Mouse (Mus musculus): Measurements from ENCODE around the gene Mre11a. TPM values are rescaled to one million over a fixed set of nuclear protein-coding genes. Genes with fewer than 3 reads are reported as not detected.
A peak's percentile ranks its signal among the peaks of the same experiment; 100 is the strongest.

The Mre11a gene
- polyA plus RNA-seq, 1 experiment from 2014 or later, result 12.3 TPM

- 83% methylated on average over 3 of the region's 3 CpGs for WGBS
- no peaks in the 10 kb centered on the region for H3K9me3 ChIP-seq (replicated peaks; ENCODE audit: control insufficient read depth, low read length)
- ATAC-seq (no peak), DNase-seq (ENCODE audit: low spot score) (no peak)
- H3K9ac ChIP-seq (ENCODE audit: low read length), result no peak overlapping the region
- no peaks in the 10 kb centered on the region for H3K4me1 ChIP-seq (ENCODE audit: control insufficient read depth, insufficient read depth, low read length)
- peaks cover 8% of the 10 kb centered on the region; the same call in 1 of the 2 replicates for H3K27me3 ChIP-seq (replicated peaks; ENCODE audit: control insufficient read depth, insufficient read depth, low read length)
- H3K36me3 ChIP-seq (ENCODE audit: control insufficient read depth, insufficient read depth, low read length), result no peaks in the 10 kb centered on the region
- H3K4me3 ChIP-seq (ENCODE audit: low read depth, low read length), result no peak overlapping the region
- H3K27ac ChIP-seq (ENCODE audit: low read depth, low read length), result no peak overlapping the region
- H3K4me2 ChIP-seq (ENCODE audit: low read length), result no peak overlapping the region
These were observed 30.0 kb upstream of the Mre11a start for GRCm38 (mm10) chr9:14754469-14754868.

GRCm38 (mm10) chr9:14758590-14758989, 25.9 kb upstream of the Mre11a start:
- Histone ChIP-seq H3K4me3 (ENCODE audit: low read depth, low read length) (no peak overlapping the region), H3K27me3 (replicated peaks; ENCODE audit: control insufficient read depth, insufficient read depth, low read length) (no peaks in the 10 kb centered on the region), H3K27ac (ENCODE audit: low read depth, low read length) (no peak overlapping the region), H3K36me3 (ENCODE audit: control insufficient read depth, insufficient read depth, low read length) (no peaks in the 10 kb centered on the region), H3K4me2 (ENCODE audit: low read length) (no peak overlapping the region), H3K9ac (ENCODE audit: low read length) (no peak overlapping the region), H3K4me1 (ENCODE audit: control insufficient read depth, insufficient read depth, low read length) (no peaks in the 10 kb centered on the region), H3K9me3 (replicated peaks; ENCODE audit: control insufficient read depth, low read length) (no peaks in the 10 kb centered on the region)
- DNase-seq (ENCODE audit: low spot score) (no peak), ATAC-seq (no peak)
- 77% methylated on average over 7 of the region's 7 CpGs for WGBS

- Histone ChIP-seq H3K4me3 (ENCODE audit: low read depth, low read length) (no peak overlapping the region), H3K4me1 (ENCODE audit: control insufficient read depth, insufficient read depth, low read length) (no peaks in the 10 kb centered on the region), H3K4me2 (ENCODE audit: low read length) (no peak overlapping the region), H3K27ac (ENCODE audit: low read depth, low read length) (no peak overlapping the region), H3K9me3 (replicated peaks; ENCODE audit: control insufficient read depth, low read length) (no peaks in the 10 kb centered on the region), H3K36me3 (ENCODE audit: control insufficient read depth, insufficient read depth, low read length) (no peaks in the 10 kb centered on the region), H3K9ac (ENCODE audit: low read length) (no peak overlapping the region), H3K27me3 (replicated peaks; ENCODE audit: control insufficient read depth, insufficient read depth, low read length) (no peaks in the 10 kb centered on the region)
- DNase-seq (ENCODE audit: low spot score), result no peak
- ATAC-seq, result no peak
These were observed 25.2 kb upstream of the Mre11a start for GRCm38 (mm10) chr9:14759261-14759660.

GRCm38 (mm10) chr9:14764765-14765164, 19.7 kb upstream of the Mre11a start:
- no peaks in the 10 kb centered on the region for H3K9me3 ChIP-seq (replicated peaks; ENCODE audit: control insufficient read depth, low read length)
- WGBS, result 27% methylated on average over 7 of the region's 7 CpGs
- H3K27ac ChIP-seq (ENCODE audit: low read depth, low read length), result no peak overlapping the region
- no peak overlapping the region for H3K4me3 ChIP-seq (ENCODE audit: low read depth, low read length)
- no peaks in the 10 kb centered on the region for H3K4me1 ChIP-seq (ENCODE audit: control insufficient read depth, insufficient read depth, low read length)
- no peaks in the 10 kb centered on the region for H3K27me3 ChIP-seq (replicated peaks; ENCODE audit: control insufficient read depth, insufficient read depth, low read length)
- H3K9ac ChIP-seq (ENCODE audit: low read length), result no peak overlapping the region
- peak; percentile 52; the same call in 1 of the 2 replicates for ATAC-seq
- H3K36me3 ChIP-seq (ENCODE audit: control insufficient read depth, insufficient read depth, low read length), result no peaks in the 10 kb centered on the region
- peak; percentile 76 for DNase-seq (ENCODE audit: low spot score)
- no peak overlapping the region for H3K4me2 ChIP-seq (ENCODE audit: low read length)

GRCm38 (mm10) chr9:14769811-14770210, 14.6 kb upstream of the Mre11a start:
- no peaks in the 10 kb centered on the region for H3K36me3 ChIP-seq (ENCODE audit: control insufficient read depth, insufficient read depth, low read length)
- no peaks in the 10 kb centered on the region for H3K27me3 ChIP-seq (replicated peaks; ENCODE audit: control insufficient read depth, insufficient read depth, low read length)
- H3K4me1 ChIP-seq (ENCODE audit: control insufficient read depth, insufficient read depth, low read length), result 0 out of 2 replicates have a peak, but pooled peaks cover 3% of the 10 kb centered on the region
- H3K9me3 ChIP-seq (replicated peaks; ENCODE audit: control insufficient read depth, low read length), result no peaks in the 10 kb centered on the region
- no peak overlapping the region for H3K4me3 ChIP-seq (ENCODE audit: low read depth, low read length)
- DNase-seq (ENCODE audit: low spot score) (no peak), ATAC-seq (no peak)
- no peak overlapping the region for H3K4me2 ChIP-seq (ENCODE audit: low read length)
- H3K27ac ChIP-seq (ENCODE audit: low read depth, low read length), result no peak overlapping the region
- WGBS, result 65% methylated on average over 6 of the region's 6 CpGs
- no peak overlapping the region for H3K9ac ChIP-seq (ENCODE audit: low read length)

- no peaks in the 10 kb centered on the region for H3K36me3 ChIP-seq (ENCODE audit: control insufficient read depth, insufficient read depth, low read length)
- ATAC-seq (peak; percentile 67), DNase-seq (ENCODE audit: low spot score) (peak; percentile 20)
- H3K4me3 ChIP-seq (ENCODE audit: low read depth, low read length), result no peak within 1 kb of the TSS
- H3K9me3 ChIP-seq (replicated peaks; ENCODE audit: control insufficient read depth, low read length), result no peaks in the 10 kb centered on the region
- 0 out of 2 replicates have a peak, but pooled peaks cover 3% of the 10 kb centered on the region for H3K4me1 ChIP-seq (ENCODE audit: control insufficient read depth, insufficient read depth, low read length)
- WGBS, result 16% methylated on average over 23 of the region's 23 CpGs
- H3K27me3 ChIP-seq (replicated peaks; ENCODE audit: control insufficient read depth, insufficient read depth, low read length), result no peaks in the 10 kb centered on the region
- H3K27ac ChIP-seq (ENCODE audit: low read depth, low read length), result no peak within 1 kb of the TSS
- H3K4me2 ChIP-seq (ENCODE audit: low read length), result no peak within 1 kb of the TSS
- H3K9ac ChIP-seq (ENCODE audit: low read length), result peak within 1 kb of the TSS; percentile 37; the same call in 1 of the 2 replicates
These were observed 13.5 kb upstream of the Mre11a start, which contains the start of gene 1700012B09Rik for GRCm38 (mm10) chr9:14770803-14771471. Gene 1700012B09Rik (minus strand): TSS chr9:14771030.

GRCm38 (mm10) chr9:14772074-14772473, 12.4 kb upstream of the Mre11a start:
- Histone ChIP-seq H3K36me3 (ENCODE audit: control insufficient read depth, insufficient read depth, low read length) (no peaks in the 10 kb centered on the region), H3K4me2 (ENCODE audit: low read length) (no peak overlapping the region), H3K4me3 (ENCODE audit: low read depth, low read length) (no peak overlapping the region), H3K27ac (ENCODE audit: low read depth, low read length) (no peak overlapping the region), H3K4me1 (ENCODE audit: control insufficient read depth, insufficient read depth, low read length) (0 out of 2 replicates have a peak, but pooled peaks cover 3% of the 10 kb centered on the region), H3K27me3 (replicated peaks; ENCODE audit: control insufficient read depth, insufficient read depth, low read length) (no peaks in the 10 kb centered on the region), H3K9me3 (replicated peaks; ENCODE audit: control insufficient read depth, low read length) (no peaks in the 10 kb centered on the region), H3K9ac (ENCODE audit: low read length) (no peak overlapping the region)
- ATAC-seq (no peak), DNase-seq (ENCODE audit: low spot score) (no peak)
- 95% methylated on average over 2 of the region's 2 CpGs for WGBS

GRCm38 (mm10) chr9:14773813-14774212, 10.6 kb upstream of the Mre11a start:
- no peak for DNase-seq (ENCODE audit: low spot score)
- 55% methylated on average over 2 of the region's 2 CpGs for WGBS

GRCm38 (mm10) chr9:14778341-14778740, 6.1 kb upstream of the Mre11a start:
- DNase-seq (ENCODE audit: low spot score) (no peak), ATAC-seq (no peak)
- Histone ChIP-seq H3K27ac (ENCODE audit: low read depth, low read length) (no peak overlapping the region), H3K4me3 (ENCODE audit: low read depth, low read length) (no peak overlapping the region), H3K27me3 (replicated peaks; ENCODE audit: control insufficient read depth, insufficient read depth, low read length) (no peaks in the 10 kb centered on the region), H3K9ac (ENCODE audit: low read length) (no peak overlapping the region), H3K9me3 (replicated peaks; ENCODE audit: control insufficient read depth, low read length) (no peaks in the 10 kb centered on the region), H3K4me2 (ENCODE audit: low read length) (no peak overlapping the region), H3K36me3 (ENCODE audit: control insufficient read depth, insufficient read depth, low read length) (peaks cover 25% of the 10 kb centered on the region), H3K4me1 (ENCODE audit: control insufficient read depth, insufficient read depth, low read length) (no peaks in the 10 kb centered on the region)
- WGBS, result 34% methylated on average over 13 of the region's 13 CpGs

More at GRCm38 (mm10) chr9:14773813-14774212, 10.6 kb upstream of the Mre11a start:
- Histone ChIP-seq H3K27ac (ENCODE audit: low read depth, low read length) (no peak overlapping the region), H3K36me3 (ENCODE audit: control insufficient read depth, insufficient read depth, low read length) (no peaks in the 10 kb centered on the region), H3K4me2 (ENCODE audit: low read length) (no peak overlapping the region), H3K9ac (ENCODE audit: low read length) (no peak overlapping the region), H3K9me3 (replicated peaks; ENCODE audit: control insufficient read depth, low read length) (no peaks in the 10 kb centered on the region), H3K27me3 (replicated peaks; ENCODE audit: control insufficient read depth, insufficient read depth, low read length) (no peaks in the 10 kb centered on the region), H3K4me1 (ENCODE audit: control insufficient read depth, insufficient read depth, low read length) (0 out of 2 replicates have a peak, but pooled peaks cover 3% of the 10 kb centered on the region), H3K4me3 (ENCODE audit: low read depth, low read length) (no peak overlapping the region)
- ATAC-seq, result no peak
